Mouse (Mus musculus): ENCODE measurements around the gene Fbxo7.

DNA sequence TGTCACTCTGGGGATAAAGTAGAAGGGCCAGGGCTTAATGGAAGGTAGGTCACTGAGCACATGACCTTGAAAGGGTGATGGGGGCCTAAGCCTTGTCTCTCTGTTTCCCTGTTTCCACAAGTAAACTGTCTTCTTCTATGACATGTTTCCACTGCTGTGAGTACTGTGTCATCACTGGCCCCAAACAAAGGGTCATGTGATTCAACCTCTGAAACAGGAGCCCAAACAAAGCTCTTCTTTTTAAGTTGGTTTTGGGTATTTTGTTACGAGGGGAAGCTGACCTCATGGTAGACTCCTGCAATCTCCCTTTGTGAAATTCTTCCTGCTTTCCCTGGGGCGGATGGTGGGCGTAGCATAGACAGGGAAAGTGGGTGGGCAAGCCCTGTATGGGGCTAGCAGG, 38.5 kb downstream of the Fbxo7 start:
- TF ChIP-seq CTCF (IDR thresholded peaks at IDR 0.05; ENCODE audit: low read depth), result no peak
- TF ChIP-seq EP300 (IDR thresholded peaks at IDR 0.05; ENCODE audit: low read depth), result no peak
